Mouse (Mus musculus): ENCODE results near the gene Vps4a.

DNA sequence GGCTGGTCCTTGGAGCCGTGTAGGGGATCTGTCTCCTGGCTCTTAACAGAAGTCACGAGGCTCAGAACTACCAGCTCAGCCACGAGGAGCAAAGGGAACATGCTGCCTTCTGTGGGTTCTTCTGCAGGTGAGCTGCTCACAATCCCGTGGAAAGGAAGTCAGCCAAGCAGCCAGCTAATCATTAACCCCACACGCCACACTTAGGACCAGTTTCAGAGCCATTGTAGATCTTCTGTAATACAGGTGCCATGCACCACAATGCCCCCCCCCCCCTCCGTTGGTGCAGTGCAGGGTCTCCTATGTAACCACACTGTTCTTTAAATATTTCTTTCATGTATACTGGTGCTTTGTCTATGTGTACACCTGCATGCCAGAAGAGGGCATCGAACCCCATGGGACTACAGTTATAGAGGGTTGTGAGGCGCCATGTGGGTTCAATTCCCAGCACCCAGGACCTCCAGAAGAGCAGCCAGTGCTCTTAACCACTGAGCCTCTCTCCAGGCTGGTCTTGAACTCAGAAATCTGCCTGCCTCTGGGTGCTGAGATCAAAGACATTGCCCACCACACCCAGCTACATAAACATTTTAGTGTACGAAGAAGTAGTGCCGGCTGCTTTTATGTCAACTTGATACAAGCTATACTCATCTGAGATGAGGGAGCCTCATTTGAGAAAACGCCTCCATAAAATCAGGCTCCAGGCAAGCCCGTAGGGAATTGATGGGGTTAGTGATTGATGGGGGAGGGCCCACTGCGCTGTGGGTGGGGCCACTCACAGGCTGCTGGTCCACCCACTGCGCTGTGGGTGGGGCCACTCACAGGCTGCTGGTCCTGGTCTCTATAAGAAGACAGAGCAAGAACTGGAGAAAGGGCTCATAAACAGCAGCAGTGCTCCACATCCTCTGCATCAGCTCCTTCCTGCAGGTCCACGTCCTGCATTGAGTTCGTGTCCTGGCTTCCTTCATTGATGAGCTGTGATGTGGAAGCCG is 34.8 kb downstream of the Vps4a start, which contains the start of gene Tmed6:
- TF ChIP-seq CHD2 (IDR thresholded peaks at IDR 0.05; ENCODE audit: low read depth, low read length) (no peak), ZNF384 (IDR thresholded peaks at IDR 0.05; ENCODE audit: low read depth, low read length) (no peak), HCFC1 (IDR thresholded peaks at IDR 0.05; ENCODE audit: borderline replicate concordance, insufficient read depth, low read length) (no peak), MAFK (IDR thresholded peaks at IDR 0.05; ENCODE audit: insufficient read depth, low read depth, low read length) (no peak)
